Mouse (Mus musculus): Measurements from ENCODE around the gene Cdc34.

The Cdc34 gene

GRCm38 (mm10) chr10:79670071-79670888 lies 11.7 kb upstream of the Cdc34 start:
- DNase-seq (ENCODE audit: low spot score in 2 of 2) = no peak

- no peak for DNase-seq (ENCODE audit: low spot score in 2 of 2)
Observed at GRCm38 (mm10) chr10:79671396-79672087, 10.5 kb upstream of the Cdc34 start.

- no peak for DNase-seq (ENCODE audit: low spot score in 2 of 2)
Observed at GRCm38 (mm10) chr10:79672088-79672455, 9.9 kb upstream of the Cdc34 start.

- DNase-seq (ENCODE audit: low spot score in 2 of 2) = no peak
Observed at GRCm38 (mm10) chr10:79673054-79673453, 8.9 kb upstream of the Cdc34 start.

GRCm38 (mm10) chr10:79675346-79676035 lies 6.5 kb upstream of the Cdc34 start:
- no peak for DNase-seq (ENCODE audit: low spot score in 2 of 2)

GRCm38 (mm10) chr10:79680606-79681495 lies 1.1 kb upstream of the Cdc34 start:
- DNase-seq (ENCODE audit: low spot score in 2 of 2) = no peak

GRCm38 (mm10) chr10:79682551-79682915 lies 538 bp downstream of the Cdc34 start:
- DNase-seq (ENCODE audit: low spot score in 2 of 2) = no peak

- no peak for DNase-seq (ENCODE audit: low spot score in 2 of 2)
Observed at GRCm38 (mm10) chr10:79682916-79683582, 1.1 kb downstream of the Cdc34 start.

- DNase-seq (ENCODE audit: low spot score in 2 of 2) = no peak
Observed at GRCm38 (mm10) chr10:79683726-79684640, 2.0 kb downstream of the Cdc34 start.

GRCm38 (mm10) chr10:79684770-79685600 lies 3.0 kb downstream of the Cdc34 start:
- no peak for DNase-seq (ENCODE audit: low spot score in 2 of 2)

GRCm38 (mm10) chr10:79686219-79686618 lies 4.2 kb downstream of the Cdc34 start:
- no peak for DNase-seq (ENCODE audit: low spot score in 2 of 2)

- no peak for DNase-seq (ENCODE audit: low spot score in 2 of 2)
Observed at GRCm38 (mm10) chr10:79686691-79687090, 4.7 kb downstream of the Cdc34 start.

- no peak for DNase-seq (ENCODE audit: low spot score in 2 of 2)
Observed at GRCm38 (mm10) chr10:79687513-79687912, 5.5 kb downstream of the Cdc34 start.

GRCm38 (mm10) chr10:79688720-79689119 lies 6.7 kb downstream of the Cdc34 start, which contains the start of gene Gzmm:
TSS of gene Gzmm (plus strand) at chr10:79689020.
- DNase-seq (ENCODE audit: low spot score in 2 of 2) = no peak

GRCm38 (mm10) chr10:79689178-79689577 lies 7.2 kb downstream of the Cdc34 start:
- no peak for DNase-seq (ENCODE audit: low spot score in 2 of 2)

- no peak for DNase-seq (ENCODE audit: low spot score in 2 of 2)
Observed at GRCm38 (mm10) chr10:79691986-79692548, 10.1 kb downstream of the Cdc34 start.

- DNase-seq (ENCODE audit: low spot score in 2 of 2) = no peak
Observed at GRCm38 (mm10) chr10:79693580-79694378, 11.8 kb downstream of the Cdc34 start.

GRCm38 (mm10) chr10:79694379-79694655 lies 12.3 kb downstream of the Cdc34 start:
- DNase-seq (ENCODE audit: low spot score in 2 of 2) = no peak
